Mouse (Mus musculus): ENCODE measurements at regions not wholly inside any gene's neighbourhood (a gene's known extent, or its start where the extent isn't known, plus 50 kb on each side); places are given as distances from the start of the nearest gene placed in this dataset.

DNA sequence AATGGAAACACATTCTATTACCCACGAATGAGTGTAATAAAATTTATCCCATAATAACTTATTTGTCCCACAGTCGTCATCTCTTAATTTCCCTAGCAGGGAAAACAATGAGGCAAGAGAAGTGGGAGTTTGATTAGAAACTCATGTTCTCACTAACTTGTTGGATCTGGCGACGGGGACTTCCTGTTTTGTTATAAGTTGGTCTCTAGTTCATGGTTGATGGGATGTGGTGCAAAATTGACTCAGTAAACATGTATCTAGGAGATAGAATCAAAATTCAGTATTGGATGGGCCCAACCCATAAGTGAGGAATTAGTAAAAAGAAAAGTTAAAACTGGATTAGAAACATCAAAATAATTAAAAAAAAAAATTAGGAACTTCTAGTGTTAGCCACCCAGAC, 227.5 kb downstream of the Gm5426 start:
- H3K4me3 ChIP-seq (replicated peaks in 1 of 3; ENCODE audit: low read depth in 2 of 3, low read length in 2 of 3, poor library complexity in 1 of 3): no peak overlapping the region
- TF ChIP-seq ZKSCAN1 (IDR thresholded peaks at IDR 0.05; ENCODE audit: borderline replicate concordance, low read depth, low read length) (no peak), JUN (IDR thresholded peaks at IDR 0.05; ENCODE audit: insufficient read depth, low read depth, low read length) (no peak), IRF4 (IDR thresholded peaks at IDR 0.05; ENCODE audit: low read depth, low read length) (no peak), MEF2A (IDR thresholded peaks at IDR 0.05; ENCODE audit: borderline replicate concordance, low read depth, low read length) (no peak), E2F4 (IDR thresholded peaks at IDR 0.05; ENCODE audit: insufficient replicate concordance, low read depth, low read length) (no peak)
- peaks cover 2% of the 10 kb centered on the region for H3K9me3 ChIP-seq (replicated peaks; ENCODE audit: low read length)
- no peak for DNase-seq (ENCODE audit: extremely low read depth)
- in situ Hi-C loops (cut with MboI; ENCODE audit: low pct_ligation_motif_present, low pct_unique_long_range_greater_than_20kb, low sequenced_read_pairs) (loop anchor here (25.0 kb wide), 1 partner anchor 948 kb away; no protein-coding TSS in a partner anchor), dilution Hi-C loops (cut with MboI; ENCODE audit: extremely low pct_ligation_motif_present, extremely low pct_unique_long_range_greater_than_20kb, low sequenced_read_pairs) (no loop called here)
- H3K4me1 ChIP-seq (ENCODE audit: control insufficient read depth in 1 of 2, insufficient read depth in 2 of 2): peaks cover 5 to 24% of the 10 kb centered on the region in 2 experiments; a peak in 3 of 4 replicates
- H3K9ac ChIP-seq (ENCODE audit: insufficient read depth, low read depth): no peak overlapping the region
- H3K27me3 ChIP-seq (replicated peaks): no peaks in the 10 kb centered on the region
- no peaks in the 10 kb centered on the region for H3K36me3 ChIP-seq (replicated peaks in 1 of 2; ENCODE audit: control insufficient read depth in 1 of 2, insufficient read depth in 1 of 2, low read length in 1 of 2)
- H3K79me2 ChIP-seq (replicated peaks; ENCODE audit: control insufficient read depth, extremely low read depth, insufficient read depth, poor library complexity, severe bottlenecking): no peaks in the 10 kb centered on the region
- H3K4me2 ChIP-seq (ENCODE audit: insufficient read depth, low read depth, poor library complexity, severe bottlenecking): no peak overlapping the region
- H3K27ac ChIP-seq (ENCODE audit: insufficient read depth, low read depth): no peak overlapping the region

DNA sequence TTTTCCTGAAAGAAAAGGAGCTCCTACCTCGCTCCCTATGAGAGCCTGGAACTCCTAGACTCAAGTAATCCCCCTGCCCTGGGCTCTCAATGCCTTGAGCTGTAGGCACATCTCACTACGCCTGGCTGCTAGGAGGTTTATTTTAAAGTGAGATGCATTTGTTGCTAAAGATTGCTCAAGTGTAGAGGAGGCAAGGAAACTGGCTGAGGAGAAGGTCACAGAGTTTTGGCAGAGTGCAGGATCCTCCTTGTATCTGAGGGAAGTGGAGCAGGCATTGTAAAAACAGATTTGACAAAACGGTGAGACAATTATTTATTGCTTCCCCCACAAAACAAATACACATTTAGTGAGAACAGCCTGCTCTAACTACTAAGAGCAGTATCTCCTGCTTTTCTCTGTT, 228.7 kb downstream of the Gm5426 start:
- H3K36me3 ChIP-seq (replicated peaks in 1 of 2; ENCODE audit: control insufficient read depth in 1 of 2, insufficient read depth in 1 of 2, low read length in 1 of 2): no peaks in the 10 kb centered on the region
- peaks cover 4% of the 10 kb centered on the region for H3K9me3 ChIP-seq (replicated peaks; ENCODE audit: low read length)
- H3K4me3 ChIP-seq (replicated peaks in 1 of 3; ENCODE audit: low read depth in 2 of 3, low read length in 2 of 3, poor library complexity in 1 of 3): no peak overlapping the region
- H3K27ac ChIP-seq (ENCODE audit: insufficient read depth, low read depth): no peak overlapping the region
- in situ Hi-C loops (cut with MboI; ENCODE audit: low pct_ligation_motif_present, low pct_unique_long_range_greater_than_20kb, low sequenced_read_pairs): loop anchor here (25.0 kb wide), 1 partner anchor 947 kb away; no protein-coding TSS in a partner anchor
- TF ChIP-seq USF1 (IDR thresholded peaks at IDR 0.05; ENCODE audit: low read depth, low read length) (no peak), MYC (IDR thresholded peaks at IDR 0.05; ENCODE audit: low read depth, low read length) (no peak), SIN3A (IDR thresholded peaks at IDR 0.05; ENCODE audit: low read length) (no peak), RCOR1 (conservative IDR thresholded peaks at IDR 0.05; ENCODE audit: low read depth, low read length) (no peak)
- dilution Hi-C loops (cut with MboI; ENCODE audit: extremely low pct_ligation_motif_present, extremely low pct_unique_long_range_greater_than_20kb, low sequenced_read_pairs): no loop called here
- no peak overlapping the region for H3K4me2 ChIP-seq (ENCODE audit: insufficient read depth, low read depth, poor library complexity, severe bottlenecking)
- no peaks in the 10 kb centered on the region for H3K27me3 ChIP-seq (replicated peaks)
- no peak overlapping the region for H3K9ac ChIP-seq (ENCODE audit: insufficient read depth, low read depth)
- H3K79me2 ChIP-seq (replicated peaks; ENCODE audit: control insufficient read depth, extremely low read depth, insufficient read depth, poor library complexity, severe bottlenecking): no peaks in the 10 kb centered on the region
- peaks cover 12 to 27% of the 10 kb centered on the region in 2 experiments; a peak in 3 of 4 replicates for H3K4me1 ChIP-seq (ENCODE audit: control insufficient read depth in 1 of 2, insufficient read depth in 2 of 2)
- no peak for DNase-seq (ENCODE audit: extremely low read depth)

DNA sequence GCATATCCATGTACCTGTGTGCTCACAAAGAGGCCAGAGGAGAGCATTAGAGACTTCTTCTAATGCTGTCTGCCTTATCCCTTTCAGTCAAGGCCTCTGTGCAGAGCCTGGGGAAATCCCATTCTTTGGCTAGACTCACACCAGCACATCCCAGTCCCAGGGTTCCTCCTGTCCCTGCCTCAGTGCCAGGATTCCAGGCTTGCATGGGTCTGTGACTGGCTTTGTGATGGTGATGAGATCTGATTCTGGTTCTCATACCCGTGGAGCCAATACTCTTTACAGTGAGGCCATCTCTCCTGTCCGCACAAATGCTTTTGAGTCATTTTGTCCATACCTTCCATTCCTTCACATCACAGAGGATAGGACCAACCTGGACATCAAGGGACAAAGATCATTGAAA, 230.5 kb downstream of the Gm5426 start:
- Histone ChIP-seq H3K36me3 (replicated peaks in 1 of 2; ENCODE audit: control insufficient read depth in 1 of 2, insufficient read depth in 1 of 2, low read length in 1 of 2) (no peaks in the 10 kb centered on the region), H3K9me3 (replicated peaks; ENCODE audit: low read length) (peaks cover 4% of the 10 kb centered on the region), H3K4me3 (replicated peaks in 1 of 3; ENCODE audit: low read depth in 2 of 3, low read length in 2 of 3, poor library complexity in 1 of 3) (no peak overlapping the region), H3K4me1 (ENCODE audit: control insufficient read depth in 1 of 2, insufficient read depth in 2 of 2) (peaks cover 13 to 38% of the 10 kb centered on the region in 2 experiments; a peak in 3 of 4 replicates), H3K4me2 (ENCODE audit: insufficient read depth, low read depth, poor library complexity, severe bottlenecking) (no peak overlapping the region), H3K27ac (ENCODE audit: insufficient read depth, low read depth) (no peak overlapping the region), H3K27me3 (replicated peaks) (no peaks in the 10 kb centered on the region), H3K9ac (ENCODE audit: insufficient read depth, low read depth) (no peak overlapping the region), H3K79me2 (replicated peaks; ENCODE audit: control insufficient read depth, extremely low read depth, insufficient read depth, poor library complexity, severe bottlenecking) (no peaks in the 10 kb centered on the region)
- no peak for DNase-seq (ENCODE audit: extremely low read depth)
- no peak for TF ChIP-seq ZC3H11A (IDR thresholded peaks at IDR 0.05; ENCODE audit: low read depth, low read length)
- no peak for TF ChIP-seq MAFK (IDR thresholded peaks at IDR 0.05; ENCODE audit: insufficient replicate concordance, low read length)
- in situ Hi-C loops (cut with MboI; ENCODE audit: low pct_ligation_motif_present, low pct_unique_long_range_greater_than_20kb, low sequenced_read_pairs) (loop anchor here (25.0 kb wide), 1 partner anchor 945 kb away; no protein-coding TSS in a partner anchor), dilution Hi-C loops (cut with MboI; ENCODE audit: extremely low pct_ligation_motif_present, extremely low pct_unique_long_range_greater_than_20kb, low sequenced_read_pairs) (no loop called here)

Data from CH12.LX (cell line).